Mouse (Mus musculus) left cerebral cortex, postnatal 4 days (tissue): Measurements from ENCODE around the gene F830045P16Rik. TPM values are rescaled to one million over a fixed set of nuclear protein-coding genes. Genes with fewer than 3 reads are reported as not detected.
"Not testable (repeated sequence)": the region's sequence is repeated elsewhere in the genome, so short reads cannot be mapped to it uniquely, and the experiment has no call there.

Experiments
- DNase-seq: peaks from one replicate; pipeline ENCODE4 v3.0.0-alpha.2; 2022
- intact Hi-C: fragments of 180-260 bp; cut with DNase I; formaldehyde crosslinking; loops from one replicate; pipeline ENCODE4 v1.15.1; 2025
- total RNA-seq, 2 experiments: library from RNA; stranded (reverse); gene quantifications; 2 replicates each; pipeline ENCODE4 v1.2.3; 2021

The F830045P16Rik gene
- total RNA-seq, 2 experiments from 2014 or later = 0.18 TPM; not detected in 1

- DNase-seq, intact Hi-C loops: not testable (repeated sequence)
Measured at GRCm38 (mm10) chr2:129512147-129512546, 24.3 kb downstream of the F830045P16Rik start.

- DNase-seq = peak; percentile 75
- intact Hi-C loops = loop anchor here (5.0 to 10.0 kb wide), 2 partner anchors 90 to 372 kb away; partner anchors contain the start of gene Sirpa
Measured at GRCm38 (mm10) chr2:129502641-129503040, 33.8 kb downstream of the F830045P16Rik start.

GRCm38 (mm10) chr2:129489496-129490285, 46.7 kb downstream of the F830045P16Rik start:
- DNase-seq = no peak
- intact Hi-C loops = no loop called here

GRCm38 (mm10) chr2:129483150-129483549, 53.3 kb downstream of the F830045P16Rik start:
- DNase-seq = no peak
- intact Hi-C loops = no loop called here

- DNase-seq = no peak
- intact Hi-C loops = no loop called here
Measured at GRCm38 (mm10) chr2:129471905-129472304, 64.5 kb downstream of the F830045P16Rik start.

- no peak for DNase-seq
Measured at GRCm38 (mm10) chr2:129470839-129471238, 65.6 kb downstream of the F830045P16Rik start.

GRCm38 (mm10) chr2:129438772-129439171, 97.6 kb downstream of the F830045P16Rik start:
- intact Hi-C loops, DNase-seq: not testable (repeated sequence)

More at GRCm38 (mm10) chr2:129470839-129471238, 65.6 kb downstream of the F830045P16Rik start:
- intact Hi-C loops = no loop called here

- DNase-seq = no peak
- intact Hi-C loops = no loop called here
Measured at GRCm38 (mm10) chr2:129435154-129435553, 101.2 kb downstream of the F830045P16Rik start.

GRCm38 (mm10) chr2:129423741-129424140, 112.7 kb downstream of the F830045P16Rik start:
- intact Hi-C loops = no loop called here
- no peak for DNase-seq

- no peak for DNase-seq
Measured at GRCm38 (mm10) chr2:129420897-129421561, 115.4 kb downstream of the F830045P16Rik start.

GRCm38 (mm10) chr2:129419361-129419880, 117.0 kb downstream of the F830045P16Rik start:
- intact Hi-C loops = no loop called here
- DNase-seq = no peak

More at GRCm38 (mm10) chr2:129420897-129421561, 115.4 kb downstream of the F830045P16Rik start:
- intact Hi-C loops = no loop called here

GRCm38 (mm10) chr2:129414593-129414992, 121.8 kb downstream of the F830045P16Rik start:
- intact Hi-C loops = no loop called here
- no peak for DNase-seq

- intact Hi-C loops = no loop called here
- DNase-seq = no peak
Measured at GRCm38 (mm10) chr2:129413488-129413887, 122.9 kb downstream of the F830045P16Rik start.

GRCm38 (mm10) chr2:129411651-129412050, 124.8 kb downstream of the F830045P16Rik start:
- DNase-seq = no peak
- intact Hi-C loops = no loop called here

- DNase-seq = no peak
- intact Hi-C loops = no loop called here
Measured at GRCm38 (mm10) chr2:129410344-129410743, 126.1 kb downstream of the F830045P16Rik start.

GRCm38 (mm10) chr2:129408476-129408875, 127.9 kb downstream of the F830045P16Rik start:
- DNase-seq = peak; percentile 77
- intact Hi-C loops = loop anchor here (1.0 kb wide), 1 partner anchor 32 kb away; no protein-coding TSS in a partner anchor

Other genes starting within 250 kb of the F830045P16Rik start
- 1 to 10 TPM; 5.9 to 7.0 TPM for gene Ckap2l, start 239.4 kb downstream of the F830045P16Rik start, total RNA-seq
- gene Il1a, start 226.6 kb downstream of the F830045P16Rik start, total RNA-seq = under 1 TPM in 1 of 2 experiments, not detected in 1; 0.28 TPM
- under 1 TPM in 1 of 2 experiments, not detected in 1; 0.60 TPM for gene Il1b, start 165.5 kb downstream of the F830045P16Rik start, total RNA-seq
- 100 to 1,000 TPM; 110 to 121 TPM for gene Sirpa, start 56.2 kb upstream of the F830045P16Rik start, total RNA-seq
- 1 to 10 TPM; 8.6 to 9.1 TPM for gene Pdyn, start 163.2 kb upstream of the F830045P16Rik start, total RNA-seq